Comparison of ENCODE assay signal across 9 mouse cellular contexts in the genomic region with DNA sequence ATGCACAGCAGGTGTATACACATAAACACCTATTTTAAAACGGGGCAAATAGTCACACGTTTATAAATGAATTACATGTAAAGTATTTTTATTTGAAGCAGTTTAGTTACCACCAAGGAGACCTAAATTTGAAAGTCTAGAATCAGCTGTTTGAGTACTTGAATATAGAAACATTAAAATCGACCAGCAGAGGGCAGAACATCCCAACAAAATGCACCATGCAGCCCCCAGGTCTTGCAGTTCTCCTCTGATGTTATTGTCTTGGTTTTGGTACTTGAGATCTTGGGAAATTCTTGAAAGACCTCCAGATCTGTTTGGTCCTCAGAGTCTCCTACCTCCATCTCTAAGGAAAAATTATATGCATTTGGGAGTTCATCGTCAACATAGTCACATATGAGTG.
DNase-seq lines count a peak whose midpoint lies in the region; ATAC-seq lines count a peak whose summit lies in the region.
"Had no signal": no experiment of that assay in that cellular context is flagged by ENCODE, and none has a peak within 500 bp of the region (broad histone marks: within the 10 kb centered on the region; RNA-seq: fewer than 3 reads in every experiment).

No protein-coding gene starts in this region.

- H3K4me1 ChIP-seq in hindbrain, embryonic 11.5 days (replicated peaks; ENCODE audit: control insufficient read depth, insufficient read depth, low read length), result no peaks in the 10 kb centered on the region
- H3K4me1 ChIP-seq in hindbrain, embryonic 10.5 days (replicated peaks), result no peaks in the 10 kb centered on the region
- H3K4me1 ChIP-seq in neural tube, embryonic 14.5 days (ENCODE audit: control insufficient read depth, insufficient read depth, low read length), result no peaks in the 10 kb centered on the region

- no peak overlapping the region for H3K27ac ChIP-seq in hindbrain, embryonic 11.5 days (ENCODE audit: low read depth, low read length)
- no peak overlapping the region for H3K27ac ChIP-seq in hindbrain, embryonic 10.5 days
- no peak overlapping the region for H3K27ac ChIP-seq in neural tube, embryonic 14.5 days (ENCODE audit: low read depth, low read length)
- H3K27ac ChIP-seq: hindbrain, embryonic 15.5 days had no signal

- H3K36me3 ChIP-seq in hindbrain, embryonic 11.5 days (ENCODE audit: control insufficient read depth, insufficient read depth, low read length), result no peaks in the 10 kb centered on the region
- no peaks in the 10 kb centered on the region for H3K36me3 ChIP-seq in hindbrain, embryonic 10.5 days
- H3K36me3 ChIP-seq in neural tube, embryonic 14.5 days (ENCODE audit: control insufficient read depth, insufficient read depth, low read length), result no peaks in the 10 kb centered on the region
- H3K36me3 ChIP-seq: hindbrain, embryonic 15.5 days had no signal

- WGBS in hindbrain, embryonic 11.5 days, result 34% methylated on average over 4 of the region's 4 CpGs
- 32% methylated on average over 4 of the region's 4 CpGs for WGBS in hindbrain, embryonic 10.5 days
- WGBS in neural tube, embryonic 14.5 days, result 30% methylated on average over 4 of the region's 4 CpGs

- no peaks in the 10 kb centered on the region for H3K27me3 ChIP-seq in hindbrain, embryonic 11.5 days (ENCODE audit: control insufficient read depth, insufficient read depth, low read length)
- no peaks in the 10 kb centered on the region for H3K27me3 ChIP-seq in hindbrain, embryonic 10.5 days (ENCODE audit: insufficient read depth, poor library complexity, severe bottlenecking)
- H3K27me3 ChIP-seq in neural tube, embryonic 14.5 days (ENCODE audit: control insufficient read depth, insufficient read depth, low read length), result no peaks in the 10 kb centered on the region

- peak; percentile 55 for DNase-seq in hindbrain, embryonic 11.5 days (ENCODE audit: low spot score)
- no peak for DNase-seq in hindbrain, embryonic 10.5 days (ENCODE audit: low spot score)
- DNase-seq in neural tube, embryonic 10.5 days (ENCODE audit: extremely low spot score, low spot score), result no peak
- peak; percentile 69 for DNase-seq in embryo, embryonic 11 days
- DNase-seq in retina, embryonic 14.5 days (ENCODE audit: low spot score), result peak; percentile 75
- DNase-seq in testis, postnatal 14 days (ENCODE audit: low spot score), result no peak
- DNase-seq in thymus, postnatal 25 days, result no peak

- H3K9me3 ChIP-seq in hindbrain, embryonic 11.5 days (ENCODE audit: control insufficient read depth, low read length), result no peaks in the 10 kb centered on the region
- H3K9me3 ChIP-seq in hindbrain, embryonic 10.5 days, result no peaks in the 10 kb centered on the region
- H3K9me3 ChIP-seq in neural tube, embryonic 14.5 days (ENCODE audit: control insufficient read depth, low read length), result no peaks in the 10 kb centered on the region
- H3K9me3 ChIP-seq: hindbrain, embryonic 15.5 days had no signal

- no peak; the same call in 1 of the 2 replicates for ATAC-seq in hindbrain, embryonic 11.5 days (ENCODE audit: low FRiP score)
- ATAC-seq in neural tube, embryonic 14.5 days (ENCODE audit: low read depth), result peak; percentile 64; the same call in 1 of the 2 replicates

- no peak overlapping the region for H3K9ac ChIP-seq in hindbrain, embryonic 11.5 days (ENCODE audit: low read depth, low read length)
- H3K9ac ChIP-seq in neural tube, embryonic 14.5 days (replicated peaks; ENCODE audit: low read depth, low read length), result no peak overlapping the region
- H3K9ac ChIP-seq: hindbrain, embryonic 15.5 days had no signal

- no peak overlapping the region for H3K4me2 ChIP-seq in hindbrain, embryonic 11.5 days (replicated peaks; ENCODE audit: low read depth, low read length)
- H3K4me2 ChIP-seq in neural tube, embryonic 14.5 days (ENCODE audit: low read depth, low read length), result no peak overlapping the region
- H3K4me2 ChIP-seq: hindbrain, embryonic 15.5 days had no signal

- H3K4me3 ChIP-seq in hindbrain, embryonic 11.5 days (ENCODE audit: low read depth, low read length), result no peak overlapping the region
- no peak overlapping the region for H3K4me3 ChIP-seq in hindbrain, embryonic 10.5 days
- no peak overlapping the region for H3K4me3 ChIP-seq in neural tube, embryonic 14.5 days (ENCODE audit: low read depth, low read length)
- H3K4me3 ChIP-seq: hindbrain, embryonic 15.5 days had no signal

Comparison
In these comparisons a context has a peak if more than half of its experiments do, and no peak if none do; other contexts are left out.
1. DNase-seq: peak in hindbrain, embryonic 11.5 days (single experiment), embryo, embryonic 11 days (single experiment) and retina, embryonic 14.5 days (single experiment); none in hindbrain, embryonic 10.5 days (single experiment), neural tube, embryonic 10.5 days (single experiment), testis, postnatal 14 days (single experiment) and thymus, postnatal 25 days (single experiment).